Mouse (Mus musculus) heart, postnatal 4 days (tissue): ENCODE measurements around the gene Igf2bp1. TPM values are rescaled to one million over a fixed set of nuclear protein-coding genes. Genes with fewer than 3 reads are reported as not detected.

ENCODE experiments used
- DNase-seq: peaks from one replicate; pipeline ENCODE4 v3.0.0; 2021
- total RNA-seq, 2 experiments: library from RNA; stranded (reverse); gene quantifications; 2 replicates each; pipeline ENCODE4 v1.2.3; 2021

The Igf2bp1 gene
- total RNA-seq, 2 experiments from 2014 or later = 6.3 to 10.6 TPM

- DNase-seq = no peak
Observed at GRCm38 (mm10) chr11:96007516-96008235, 1.9 kb upstream of the Igf2bp1 start.

GRCm38 (mm10) chr11:96006852-96007515 lies 1.2 kb upstream of the Igf2bp1 start:
- DNase-seq = peak; percentile 52

- DNase-seq = peak; percentile 47
Observed at GRCm38 (mm10) chr11:96006367-96006851, 669 bp upstream of the Igf2bp1 start.

GRCm38 (mm10) chr11:96004793-96005402 lies 842 bp downstream of the Igf2bp1 start:
- peak; percentile 53 for DNase-seq

GRCm38 (mm10) chr11:96003969-96004792 lies 1.6 kb downstream of the Igf2bp1 start:
- no peak for DNase-seq

GRCm38 (mm10) chr11:96003100-96003900 lies 2.4 kb downstream of the Igf2bp1 start:
- no peak for DNase-seq

- DNase-seq = no peak
Observed at GRCm38 (mm10) chr11:95994151-95994550, 11.6 kb downstream of the Igf2bp1 start.

- DNase-seq = peak; percentile 67
Observed at GRCm38 (mm10) chr11:95990886-95991708, 14.6 kb downstream of the Igf2bp1 start.

GRCm38 (mm10) chr11:95990431-95990830 lies 15.3 kb downstream of the Igf2bp1 start:
- no peak for DNase-seq

- DNase-seq = no peak
Observed at GRCm38 (mm10) chr11:95989864-95990263, 15.9 kb downstream of the Igf2bp1 start.

GRCm38 (mm10) chr11:95988533-95988932 lies 17.2 kb downstream of the Igf2bp1 start:
- peak; percentile 94 for DNase-seq

GRCm38 (mm10) chr11:95987854-95988447 lies 17.8 kb downstream of the Igf2bp1 start:
- no peak for DNase-seq

- DNase-seq = peak; percentile 39
Observed at GRCm38 (mm10) chr11:95982475-95982874, 23.3 kb downstream of the Igf2bp1 start.

GRCm38 (mm10) chr11:95981804-95982203 lies 23.9 kb downstream of the Igf2bp1 start:
- DNase-seq = no peak

GRCm38 (mm10) chr11:95980762-95981418 lies 24.9 kb downstream of the Igf2bp1 start:
- DNase-seq = peak; percentile 51

GRCm38 (mm10) chr11:95978487-95978886 lies 27.3 kb downstream of the Igf2bp1 start:
- no peak for DNase-seq

GRCm38 (mm10) chr11:95976290-95976689 lies 29.4 kb downstream of the Igf2bp1 start:
- DNase-seq = no peak

- DNase-seq = no peak
Observed at GRCm38 (mm10) chr11:95975694-95976093, 30.0 kb downstream of the Igf2bp1 start.

GRCm38 (mm10) chr11:95973187-95973586 lies 32.6 kb downstream of the Igf2bp1 start:
- no peak for DNase-seq

GRCm38 (mm10) chr11:95963304-95963703 lies 42.4 kb downstream of the Igf2bp1 start:
- no peak for DNase-seq
